Mouse (Mus musculus) heart, adult 2 months (tissue): ENCODE results near the gene Lce1h. TPM values are rescaled to one million over a fixed set of nuclear protein-coding genes. Genes with fewer than 3 reads are reported as not detected.

Experiments used
- DNase-seq, 2 experiments: peaks; one replicate each; pipeline ENCODE4 v3.0.0; 2021
- H3K27ac ChIP-seq: fragments of 200-600 bp; 2 replicates; pipeline ENCODE4 v1.8.1; 2022
- H3K27me3 ChIP-seq: fragments of 200-500 bp; 2 replicates; pipeline ENCODE4 v1.6.1; 2012; ENCODE audit warnings: mild to moderate bottlenecking, low read length, inconsistent platforms, mixed read lengths; ENCODE audit not compliant: control insufficient read depth, insufficient read depth
- H3K36me3 ChIP-seq: fragments of 200-500 bp; 2 replicates; pipeline ENCODE4 v1.6.1; 2012; ENCODE audit warnings: low read length, inconsistent platforms; ENCODE audit not compliant: control insufficient read depth, insufficient read depth
- H3K4me1 ChIP-seq: fragments of 200-500 bp; 2 replicates; pipeline ENCODE4 v1.6.1; 2011; ENCODE audit warnings: low read length; ENCODE audit not compliant: control insufficient read depth, insufficient read depth
- H3K4me3 ChIP-seq: fragments of 200-600 bp; 2 replicates; pipeline ENCODE4 v1.8.1; 2022
- H3K79me2 ChIP-seq: fragments of 200-500 bp; replicated peaks from 2 replicates; pipeline ENCODE4 v1.6.1; 2012; ENCODE audit warnings: mild to moderate bottlenecking, inconsistent platforms, low read length, moderate library complexity, mixed read lengths; ENCODE audit not compliant: control insufficient read depth, insufficient read depth
- H3K9ac ChIP-seq: fragments of 200-500 bp; 2 replicates; pipeline ENCODE4 v1.6.1; 2012; ENCODE audit warnings: low read depth, mild to moderate bottlenecking, control low read depth, inconsistent platforms, low read length, mixed read lengths
- CTCF ChIP-seq: fragments of 200-600 bp; IDR thresholded peaks from 2 replicates; pipeline ENCODE4 v1.8.1; 2022; ENCODE audit warnings: antibody characterized with exemption, mild to moderate bottlenecking, moderate library complexity
- EP300 ChIP-seq: fragments of 200-500 bp; IDR thresholded peaks from 2 replicates; pipeline ENCODE4 v1.6.1; 2011; ENCODE audit warnings: low read depth, low read length, control low read depth; ENCODE audit not compliant: insufficient read depth
- POLR2A ChIP-seq: fragments of 200-500 bp; IDR thresholded peaks from 2 replicates; pipeline ENCODE4 v1.6.1; 2011; ENCODE audit warnings: mild to moderate bottlenecking, low read depth, low read length, control low read depth; ENCODE audit not compliant: insufficient read depth
- WGBS: fragments of 180-500 bp; shearing (Covaris S2); methylation state at CpG from one replicate; pipeline ENCODE4 v1.1.7; 2018; 5-methylcytosine and 5-hydroxymethylcytosine counted together
- intact Hi-C: fragments of 180-260 bp; cut with DNase I; formaldehyde crosslinking; loops from one replicate; pipeline ENCODE4 v1.15.1; 2025
- polyA plus RNA-seq: library from polyadenylated mRNA; depleted of rRNA; stranded (reverse); fragments of >200 nt; gene quantifications from 2 replicates; pipeline ENCODE4 v1.2.3, GENCODE M21; 2012; rRNA removed
- total RNA-seq, 2 experiments: library from RNA; stranded (reverse); gene quantifications; 2 replicates each; pipeline ENCODE4 v1.2.3; 2021

Lce1h gene
- total and polyA plus RNA-seq, 3 experiments, result not detected

DNA sequence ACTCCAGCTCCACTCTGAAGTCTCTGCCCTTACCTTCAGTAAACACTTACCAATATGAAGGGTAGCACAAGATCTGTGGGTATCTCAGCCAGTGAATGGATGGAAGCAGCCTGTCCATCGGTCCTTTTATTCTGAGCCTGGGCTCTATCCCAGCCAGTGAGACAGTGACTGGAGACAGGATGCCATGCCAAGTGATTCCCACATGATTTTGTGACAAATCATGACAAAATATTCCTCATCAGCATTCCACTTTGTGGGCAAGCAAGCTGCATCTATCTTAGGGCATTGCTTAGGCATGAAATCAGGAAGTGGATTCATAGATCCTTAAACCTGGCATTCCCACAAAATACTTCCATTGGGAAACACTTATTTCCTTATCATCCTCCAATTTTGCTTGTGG lies 12.6 kb downstream of the Lce1h start, which contains the start of gene Lce1g:
TSS of gene Lce1g (minus strand) at position 101 of the 400 bp plus-strand sequence.
- Histone ChIP-seq H3K4me1 (no peaks in the 10 kb centered on the region), H3K79me2 (no peaks in the 10 kb centered on the region), H3K27ac (no peak within 1 kb of the TSS), H3K36me3 (no peaks in the 10 kb centered on the region), H3K4me3 (no peak within 1 kb of the TSS), H3K9ac (no peak within 1 kb of the TSS), H3K27me3 (no peaks in the 10 kb centered on the region)
- intact Hi-C loops, result no loop called here
- no peak for DNase-seq
- 85% methylated on average over 1 of the region's 1 CpGs for WGBS
- no peak for TF ChIP-seq POLR2A
- TF ChIP-seq CTCF, result no peak
- no peak for TF ChIP-seq EP300

DNA sequence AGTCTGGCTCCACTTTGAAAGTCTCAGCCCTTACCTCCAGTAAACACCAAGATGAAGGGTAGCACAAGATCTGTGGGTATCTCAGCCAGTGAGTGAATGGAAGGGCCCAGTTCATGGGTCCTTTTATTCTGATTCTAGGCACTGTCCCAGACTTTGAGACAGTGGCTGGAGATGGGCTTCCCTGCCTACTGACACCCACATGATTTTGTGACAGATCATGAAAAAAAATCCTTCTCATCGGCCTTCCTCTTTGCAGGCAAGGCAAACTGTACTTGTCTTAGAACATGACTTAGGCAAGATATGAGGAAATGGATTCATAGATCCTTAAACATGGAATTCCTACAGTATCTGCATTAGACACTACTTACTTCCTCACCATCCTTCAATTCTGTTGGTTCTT lies 25.9 kb downstream of the Lce1h start, which contains the start of gene Gm38119:
TSS of gene Gm38119 (minus strand) at position 101 of the 400 bp plus-strand sequence.
- TF ChIP-seq POLR2A (no peak), CTCF (no peak), EP300 (no peak)
- WGBS, result 60% methylated on average over 1 of the region's 1 CpGs
- H3K79me2 ChIP-seq, result no peaks in the 10 kb centered on the region
- H3K27me3 ChIP-seq, result no peaks in the 10 kb centered on the region
- no peak within 1 kb of the TSS for H3K4me3 ChIP-seq
- intact Hi-C loops, result no loop called here
- H3K9ac ChIP-seq, result no peak within 1 kb of the TSS
- H3K36me3 ChIP-seq, result no peaks in the 10 kb centered on the region
- H3K4me1 ChIP-seq, result no peaks in the 10 kb centered on the region
- no peak for DNase-seq
- H3K27ac ChIP-seq, result no peak within 1 kb of the TSS

DNA sequence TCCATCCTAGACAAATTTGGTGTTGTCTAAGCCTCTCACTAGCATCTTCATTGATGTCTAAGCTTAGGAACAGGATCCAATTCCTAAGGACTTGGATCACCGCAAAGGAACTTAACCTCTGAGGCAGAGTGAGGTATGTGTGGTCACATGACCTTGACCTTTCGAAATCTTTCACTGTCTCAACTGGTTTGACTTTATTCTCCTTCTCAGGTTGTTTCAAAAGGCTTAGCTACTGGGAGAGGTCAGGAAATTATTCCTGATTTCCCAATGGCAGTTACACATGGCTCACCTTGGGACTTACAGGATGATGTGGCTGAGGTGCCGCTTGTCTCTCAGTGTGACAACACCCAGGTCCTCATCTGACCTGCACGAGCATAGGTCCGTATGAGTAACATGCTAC lies 42.2 kb downstream of the Lce1h start:
- Histone ChIP-seq H3K4me1 (no peaks in the 10 kb centered on the region), H3K9ac (no peak overlapping the region), H3K79me2 (no peaks in the 10 kb centered on the region), H3K36me3 (no peaks in the 10 kb centered on the region), H3K27me3 (no peaks in the 10 kb centered on the region), H3K4me3 (no peak overlapping the region), H3K27ac (no peak overlapping the region)
- TF ChIP-seq EP300 (no peak), POLR2A (no peak), CTCF (no peak)
- whole genome bisulfite sequencing, result 84% methylated on average over 5 of the region's 5 CpGs
- intact Hi-C loops, result no loop called here
- DNase-seq, result no peak

DNA sequence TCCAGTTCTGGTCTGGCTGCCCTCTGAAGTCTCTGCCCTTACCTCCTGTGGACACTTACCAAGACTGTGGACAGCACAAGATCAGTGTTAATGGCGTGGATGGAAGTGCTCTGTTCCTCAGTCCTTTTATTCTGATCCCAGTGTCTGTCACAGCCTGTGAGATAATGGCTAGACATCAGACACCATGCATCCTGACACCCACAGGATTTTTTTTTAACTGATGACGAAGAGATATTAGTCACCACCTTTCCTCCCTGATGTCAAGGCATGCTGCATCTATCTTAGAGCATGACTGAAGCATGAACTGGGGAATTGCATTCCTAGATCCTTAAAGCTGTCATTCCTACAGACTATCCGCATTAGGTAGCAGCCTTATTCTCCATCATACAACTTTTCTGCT lies 44.6 kb downstream of the Lce1h start, which contains the start of gene Lce1f:
TSS of gene Lce1f (minus strand) at position 101 of the 400 bp plus-strand sequence.
- DNase-seq, result no peak
- Histone ChIP-seq H3K9ac (no peak within 1 kb of the TSS), H3K27me3 (no peaks in the 10 kb centered on the region), H3K79me2 (no peaks in the 10 kb centered on the region), H3K4me3 (no peak within 1 kb of the TSS), H3K4me1 (no peaks in the 10 kb centered on the region), H3K27ac (no peak within 1 kb of the TSS), H3K36me3 (no peaks in the 10 kb centered on the region)
- WGBS, result 58% methylated on average over 3 of the region's 3 CpGs
- TF ChIP-seq CTCF (no peak), EP300 (no peak), POLR2A (no peak)
- intact Hi-C loops, result no loop called here

DNA sequence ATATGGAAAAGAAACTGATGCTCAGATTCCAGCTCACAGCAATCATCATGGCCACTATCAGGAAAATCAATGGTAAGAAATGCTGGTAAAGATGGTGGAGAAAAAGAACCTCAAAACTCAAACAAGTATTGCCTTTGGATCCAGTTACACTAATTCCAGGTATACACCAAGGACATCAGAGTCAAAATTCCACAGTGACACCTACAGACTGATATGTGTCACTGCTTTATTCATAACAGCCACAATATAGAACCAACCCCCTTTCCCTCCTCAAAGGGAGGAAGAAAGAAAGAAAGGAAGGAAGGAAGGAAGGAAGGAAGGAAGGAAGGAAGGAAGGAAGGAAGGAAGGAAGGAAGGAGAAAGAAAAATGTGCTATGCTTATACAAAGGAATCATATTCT lies 49.7 kb downstream of the Lce1h start:
- Histone ChIP-seq H3K36me3 (no peaks in the 10 kb centered on the region), H3K27ac (no peak overlapping the region), H3K27me3 (no peaks in the 10 kb centered on the region), H3K4me1 (no peaks in the 10 kb centered on the region), H3K4me3 (no peak overlapping the region), H3K9ac (no peak overlapping the region), H3K79me2 (no peaks in the 10 kb centered on the region)
- intact Hi-C loops, result no loop called here
- no peak for TF ChIP-seq EP300
- no peak for TF ChIP-seq CTCF
- no peak for TF ChIP-seq POLR2A
- DNase-seq, result no peak

Other genes starting within 250 kb of the Lce1h start
- gene 2310046K23Rik, start 230.6 kb downstream of the Lce1h start, total RNA-seq, result not detected
- gene 2310046K23Rik, start 230.6 kb downstream of the Lce1h start, polyA plus RNA-seq, result not detected in 2 replicates
- gene Ivl, start 191.3 kb downstream of the Lce1h start, total RNA-seq, result not detected
- not detected in 2 replicates for gene Ivl, start 191.3 kb downstream of the Lce1h start, polyA plus RNA-seq
- not detected for gene Smcp, start 176.1 kb downstream of the Lce1h start, total RNA-seq
- 0.86 and 0.91 TPM in 2 replicates for gene Smcp, start 176.1 kb downstream of the Lce1h start, polyA plus RNA-seq
- gene 2210017I01Rik, start 157.6 kb downstream of the Lce1h start, total RNA-seq, result not detected
- not detected in 2 replicates for gene 2210017I01Rik, start 157.6 kb downstream of the Lce1h start, polyA plus RNA-seq
- not detected for gene Lce6a, start 143.4 kb downstream of the Lce1h start, total RNA-seq
- gene Lce6a, start 143.4 kb downstream of the Lce1h start, polyA plus RNA-seq, result not detected in 2 replicates
- not detected for gene Lce1a1, start 116.8 kb downstream of the Lce1h start, total RNA-seq
- not detected in 2 replicates for gene Lce1a1, start 116.8 kb downstream of the Lce1h start, polyA plus RNA-seq
- gene Lce1b, start 108.1 kb downstream of the Lce1h start, total RNA-seq, result not detected
- gene Lce1b, start 108.1 kb downstream of the Lce1h start, polyA plus RNA-seq, result not detected in 2 replicates
- not detected for gene Lce1a2, start 94.8 kb downstream of the Lce1h start, total RNA-seq
- not detected in 2 replicates for gene Lce1a2, start 94.8 kb downstream of the Lce1h start, polyA plus RNA-seq
- not detected for gene Lce1c, start 85.8 kb downstream of the Lce1h start, total RNA-seq
- gene Lce1c, start 85.8 kb downstream of the Lce1h start, polyA plus RNA-seq, result not detected in 2 replicates
- not detected for gene Lce1d, start 77.9 kb downstream of the Lce1h start, total RNA-seq
- not detected in 2 replicates for gene Lce1d, start 77.9 kb downstream of the Lce1h start, polyA plus RNA-seq
- not detected for gene Lce1e, start 56.0 kb downstream of the Lce1h start, total RNA-seq
- not detected in 2 replicates for gene Lce1e, start 56.0 kb downstream of the Lce1h start, polyA plus RNA-seq
- not detected for gene Lce1f, start 44.7 kb downstream of the Lce1h start, total RNA-seq
- not detected in 2 replicates for gene Lce1f, start 44.7 kb downstream of the Lce1h start, polyA plus RNA-seq
- gene Gm38119, start 26.0 kb downstream of the Lce1h start, total RNA-seq, result not detected
- not detected in 2 replicates for gene Gm38119, start 26.0 kb downstream of the Lce1h start, polyA plus RNA-seq
- gene Lce1g, start 12.7 kb downstream of the Lce1h start, total RNA-seq, result not detected
- gene Lce1g, start 12.7 kb downstream of the Lce1h start, polyA plus RNA-seq, result not detected in 2 replicates
- not detected for gene Lce1i, start 13.8 kb upstream of the Lce1h start, total RNA-seq
- gene Lce1i, start 13.8 kb upstream of the Lce1h start, polyA plus RNA-seq, result not detected in 2 replicates
- gene Lce1j, start 25.4 kb upstream of the Lce1h start, total RNA-seq, result not detected
- gene Lce1j, start 25.4 kb upstream of the Lce1h start, polyA plus RNA-seq, result not detected in 2 replicates
- not detected for gene Lce1k, start 42.8 kb upstream of the Lce1h start, total RNA-seq
- gene Lce1k, start 42.8 kb upstream of the Lce1h start, polyA plus RNA-seq, result not detected in 2 replicates
- not detected for gene Kprp, start 62.2 kb upstream of the Lce1h start, total RNA-seq
- gene Kprp, start 62.2 kb upstream of the Lce1h start, polyA plus RNA-seq, result not detected in 2 replicates
- gene Lce1l, start 86.2 kb upstream of the Lce1h start, total RNA-seq, result not detected
- not detected in 2 replicates for gene Lce1l, start 86.2 kb upstream of the Lce1h start, polyA plus RNA-seq
- not detected for gene 2310050C09Rik, start 105.2 kb upstream of the Lce1h start, total RNA-seq
- gene 2310050C09Rik, start 105.2 kb upstream of the Lce1h start, polyA plus RNA-seq, result not detected in 2 replicates
- not detected for gene Lce3a, start 161.2 kb upstream of the Lce1h start, total RNA-seq
- gene Lce3a, start 161.2 kb upstream of the Lce1h start, polyA plus RNA-seq, result not detected in 2 replicates
- not detected for gene Lce3b, start 167.9 kb upstream of the Lce1h start, total RNA-seq
- not detected in 2 replicates for gene Lce3b, start 167.9 kb upstream of the Lce1h start, polyA plus RNA-seq
- gene Lce3c, start 179.4 kb upstream of the Lce1h start, total RNA-seq, result not detected
- not detected in 2 replicates for gene Lce3c, start 179.4 kb upstream of the Lce1h start, polyA plus RNA-seq
- gene Lce3d, start 192.3 kb upstream of the Lce1h start, total RNA-seq, result not detected
- gene Lce3d, start 192.3 kb upstream of the Lce1h start, polyA plus RNA-seq, result not detected in 2 replicates
- gene Lce3e, start 202.0 kb upstream of the Lce1h start, total RNA-seq, result not detected
- not detected in 2 replicates for gene Lce3e, start 202.0 kb upstream of the Lce1h start, polyA plus RNA-seq
- gene Lce3f, start 227.2 kb upstream of the Lce1h start, total RNA-seq, result not detected
- not detected in 2 replicates for gene Lce3f, start 227.2 kb upstream of the Lce1h start, polyA plus RNA-seq